Mouse (Mus musculus) liver, adult 2 months (tissue): Measurements from ENCODE around the gene Sart3. TPM values are rescaled to one million over a fixed set of nuclear protein-coding genes. Genes with fewer than 3 reads are reported as not detected.
A peak's percentile ranks its signal among the peaks of the same experiment; 100 is the strongest.
"Not testable (repeated sequence)": the region's sequence is repeated elsewhere in the genome, so short reads cannot be mapped to it uniquely, and the experiment has no call there.

Experiments used
- DNase-seq: peaks from one replicate; pipeline ENCODE4 v3.0.0-alpha.2; 2011; ENCODE audit warnings: low read depth, low spot score; ENCODE audit errors: extremely low read depth
- H3K27ac ChIP-seq: fragments of 200-500 bp; replicated peaks from 2 replicates; pipeline ENCODE4 v1.5.1; 2012; ENCODE audit warnings: low read depth, mild to moderate bottlenecking, control low read depth, inconsistent platforms, low read length; ENCODE audit not compliant: insufficient read depth
- H3K27me3 ChIP-seq: fragments of 200-500 bp; 2 replicates; pipeline ENCODE4 v1.6.1; 2012; ENCODE audit warnings: mild to moderate bottlenecking, moderate library complexity, low read length, inconsistent platforms; ENCODE audit not compliant: control insufficient read depth, insufficient read depth
- H3K36me3 ChIP-seq: fragments of 200-500 bp; 2 replicates; pipeline ENCODE4 v1.6.1; 2012; ENCODE audit warnings: low read length, inconsistent platforms; ENCODE audit not compliant: control insufficient read depth, insufficient read depth
- H3K4me1 ChIP-seq: fragments of 200-500 bp; 2 replicates; pipeline ENCODE4 v1.6.1; 2011; ENCODE audit warnings: low read length; ENCODE audit not compliant: control insufficient read depth, insufficient read depth
- H3K4me3 ChIP-seq: fragments of 200-500 bp; 2 replicates; pipeline ENCODE4 v1.5.1; 2011; ENCODE audit warnings: low read depth, mild to moderate bottlenecking, control low read depth, low read length, moderate library complexity; ENCODE audit not compliant: insufficient read depth
- H3K79me2 ChIP-seq: fragments of 200-500 bp; 2 replicates; pipeline ENCODE4 v1.6.1; 2012; ENCODE audit warnings: inconsistent platforms, mild to moderate bottlenecking, low read length, moderate library complexity; ENCODE audit not compliant: control insufficient read depth, insufficient read depth
- H3K9ac ChIP-seq: fragments of 200-500 bp; 2 replicates; pipeline ENCODE4 v1.6.1; 2012; ENCODE audit warnings: low read depth, mild to moderate bottlenecking, control low read depth, inconsistent platforms, low read length
- CTCF ChIP-seq: fragments of 200-500 bp; IDR thresholded peaks from 2 replicates; pipeline ENCODE4 v1.5.1; 2011; ENCODE audit warnings: low read depth, low read length, control low read depth
- POLR2A ChIP-seq: fragments of 200-500 bp; IDR thresholded peaks from 2 replicates; pipeline ENCODE4 v1.6.1; 2011; ENCODE audit warnings: low read length, control low read depth; ENCODE audit not compliant: insufficient read depth; ENCODE audit errors: extremely low read depth
- WGBS: fragments of 180-500 bp; shearing (Covaris S2); methylation state at CpG from one replicate; pipeline ENCODE4 v1.1.7; 2018; 5-methylcytosine and 5-hydroxymethylcytosine counted together
- polyA plus RNA-seq: library from polyadenylated mRNA; depleted of rRNA; stranded (reverse); fragments of >200 nt; gene quantifications from 2 replicates; pipeline ENCODE4 v1.2.3, GENCODE M21; 2012
- total RNA-seq: library from RNA; depleted of rRNA; stranded (reverse); fragments of >200 nt; gene quantifications from 2 replicates; pipeline ENCODE4 v1.2.3, GENCODE M21; 2014

Gene Sart3
- total and polyA plus RNA-seq, 2 experiments: 6.0 to 9.0 TPM

DNA sequence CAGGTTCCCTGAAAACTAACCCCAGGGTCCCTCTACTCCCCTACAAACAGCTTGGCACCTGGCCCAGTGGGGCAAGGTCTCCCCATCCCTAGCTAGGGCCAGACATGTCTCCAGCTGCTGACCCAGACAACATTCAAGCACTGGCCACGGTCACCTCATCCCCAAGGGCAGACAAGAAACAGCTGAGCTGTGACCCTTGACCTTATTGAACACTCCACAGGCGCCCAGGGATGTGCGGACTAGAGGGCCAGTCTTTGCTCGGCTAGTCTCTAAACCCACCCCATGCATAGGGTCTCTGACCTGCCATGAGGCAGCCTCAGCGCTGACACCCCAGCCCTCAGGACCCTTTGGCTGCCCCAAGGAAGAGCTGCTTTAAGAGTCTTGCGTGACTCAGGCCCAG lies 16.3 kb upstream of the Sart3 start:
- Histone ChIP-seq H3K27ac (no peak overlapping the region), H3K79me2 (no peaks in the 10 kb centered on the region), H3K4me3 (no peak overlapping the region), H3K27me3 (no peaks in the 10 kb centered on the region), H3K36me3 (no peaks in the 10 kb centered on the region), H3K9ac (no peak overlapping the region), H3K4me1 (peaks cover 6% of the 10 kb centered on the region)
- WGBS: 34% methylated on average over 6 of the region's 6 CpGs
- DNase-seq: peak; percentile 20
- TF ChIP-seq POLR2A (no peak), CTCF (no peak)

DNA sequence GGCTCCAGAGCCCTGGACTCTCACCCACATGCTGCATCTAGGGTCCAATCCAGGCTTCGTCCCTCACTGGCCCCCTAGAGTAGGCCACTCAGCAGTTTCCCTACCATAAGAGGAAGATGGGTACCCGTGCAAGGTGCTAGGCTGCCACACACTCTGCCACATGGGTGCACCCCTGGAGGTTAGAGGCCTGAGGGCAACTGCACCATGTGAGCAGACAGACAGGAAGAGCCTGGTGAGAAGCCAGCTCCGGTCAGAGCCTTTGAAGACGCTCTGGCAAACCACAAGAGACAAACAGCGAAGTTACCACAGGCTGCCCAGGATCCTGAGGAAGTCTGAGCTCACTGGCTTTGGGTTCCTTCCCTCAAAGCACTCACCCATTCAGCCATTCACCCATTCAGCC lies 14.7 kb upstream of the Sart3 start:
- Histone ChIP-seq H3K36me3 (no peaks in the 10 kb centered on the region), H3K4me1 (peaks cover 6% of the 10 kb centered on the region), H3K79me2 (no peaks in the 10 kb centered on the region), H3K9ac (no peak overlapping the region), H3K27me3 (no peaks in the 10 kb centered on the region), H3K4me3 (no peak overlapping the region), H3K27ac (no peak overlapping the region)
- DNase-seq: no peak
- WGBS: 82% methylated on average over 5 of the region's 5 CpGs
- no peak for TF ChIP-seq POLR2A
- TF ChIP-seq CTCF: no peak

DNA sequence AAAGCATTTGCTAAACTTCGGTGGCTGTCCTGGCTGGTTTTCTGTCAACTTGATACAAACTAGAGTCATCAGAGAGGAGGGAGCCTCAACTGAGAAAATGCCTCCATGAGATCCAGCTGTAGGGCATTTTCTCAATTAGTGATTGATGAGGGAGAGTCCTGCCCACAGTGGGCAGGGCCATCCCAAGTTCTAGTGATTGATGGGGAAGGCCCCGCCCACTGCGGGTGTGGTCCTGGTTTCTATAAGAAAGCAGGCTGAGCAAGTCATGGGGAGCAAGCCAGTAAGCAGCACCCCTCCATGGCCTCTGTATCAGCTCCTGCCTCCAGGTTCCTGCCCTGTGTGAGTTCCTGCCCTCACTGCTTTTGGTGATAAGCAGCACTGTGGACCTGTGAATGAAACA lies 11.8 kb upstream of the Sart3 start:
- H3K9ac ChIP-seq, H3K36me3 ChIP-seq, H3K4me1 ChIP-seq, H3K27me3 ChIP-seq, DNase-seq, H3K4me3 ChIP-seq, H3K27ac ChIP-seq, H3K79me2 ChIP-seq: not testable (repeated sequence)
- 29% methylated on average over 3 of the region's 3 CpGs for WGBS

DNA sequence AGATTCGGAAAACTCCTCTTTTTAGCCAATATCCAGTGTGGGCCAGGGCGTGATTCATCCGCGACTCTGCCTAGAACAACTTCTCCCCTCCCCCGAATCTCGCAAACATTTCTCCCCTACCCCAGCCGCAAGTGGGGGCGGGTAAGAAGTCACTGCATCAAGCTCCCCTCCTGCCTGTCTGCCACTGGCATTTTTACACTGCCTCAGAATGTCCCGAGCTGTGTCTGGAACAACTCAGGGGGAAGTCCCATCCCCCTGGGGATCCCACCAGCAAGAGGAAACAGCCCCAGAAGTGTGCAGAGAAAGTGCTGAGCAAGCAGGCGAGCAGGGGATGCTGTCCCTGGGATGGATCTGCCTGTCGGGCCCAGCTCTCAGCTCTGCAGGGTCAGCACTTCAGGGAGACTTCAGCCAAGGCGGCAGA lies 11.3 kb upstream of the Sart3 start:
- Histone ChIP-seq H3K36me3 (no peaks in the 10 kb centered on the region), H3K4me1 (no peaks in the 10 kb centered on the region), H3K27ac (no peak overlapping the region), H3K9ac (no peak overlapping the region), H3K27me3 (no peaks in the 10 kb centered on the region), H3K4me3 (no peak overlapping the region), H3K79me2 (no peaks in the 10 kb centered on the region)
- peak; percentile 19 for DNase-seq
- WGBS: 24% methylated on average over 12 of the region's 12 CpGs
- TF ChIP-seq POLR2A (no peak), CTCF (no peak)

DNA sequence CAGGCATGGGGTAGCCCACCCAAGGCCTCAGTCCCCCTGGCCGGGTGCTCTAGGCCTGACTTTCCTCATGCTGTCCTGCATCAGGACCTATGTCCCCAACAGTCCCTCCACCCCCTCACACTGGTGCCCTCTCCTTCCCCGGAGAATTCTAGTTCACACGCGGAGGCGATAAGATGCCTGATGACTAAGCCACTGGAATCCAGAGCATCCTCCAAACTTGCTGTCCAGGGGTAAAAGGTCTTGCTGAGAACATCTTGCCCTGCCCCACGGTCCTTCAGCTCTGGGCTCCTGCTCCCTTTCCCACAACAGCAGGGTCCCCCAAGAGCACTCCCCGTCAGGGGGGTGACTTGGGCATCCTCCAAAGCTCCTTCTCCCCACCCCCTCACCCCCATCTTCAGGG lies 10.3 kb upstream of the Sart3 start:
- TF ChIP-seq POLR2A: no peak
- TF ChIP-seq CTCF: no peak
- Histone ChIP-seq H3K27ac (no peak overlapping the region), H3K4me3 (no peak overlapping the region), H3K27me3 (no peaks in the 10 kb centered on the region), H3K4me1 (no peaks in the 10 kb centered on the region), H3K9ac (no peak overlapping the region), H3K79me2 (no peaks in the 10 kb centered on the region), H3K36me3 (no peaks in the 10 kb centered on the region)
- WGBS: 85% methylated on average over 7 of the region's 7 CpGs
- no peak for DNase-seq

DNA sequence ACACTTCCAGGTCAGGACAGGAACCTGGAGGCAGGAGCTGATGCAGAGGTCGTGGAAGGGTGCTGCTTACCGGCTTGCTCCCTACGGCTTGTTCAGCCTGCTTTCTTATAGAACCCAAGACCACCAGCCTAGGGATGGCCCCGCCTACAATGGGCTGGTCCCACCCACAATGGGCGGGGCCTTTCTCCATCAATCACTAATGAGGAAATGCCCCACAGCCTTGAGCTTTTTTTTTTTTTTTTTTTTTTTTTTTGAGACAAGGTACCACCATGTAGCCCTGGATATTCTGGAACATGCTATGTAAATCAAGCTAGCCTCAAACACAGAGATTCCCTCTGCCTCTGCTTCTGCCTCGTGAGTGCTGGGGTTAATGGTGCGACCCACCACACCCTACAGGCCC lies 9.6 kb upstream of the Sart3 start:
- Histone ChIP-seq H3K79me2 (no peaks in the 10 kb centered on the region), H3K27me3 (no peaks in the 10 kb centered on the region), H3K4me1 (no peaks in the 10 kb centered on the region), H3K4me3 (no peak overlapping the region), H3K36me3 (peaks cover 3% of the 10 kb centered on the region; the same call in 1 of the 2 replicates), H3K27ac (no peak overlapping the region), H3K9ac (no peak overlapping the region)
- no peak for DNase-seq
- TF ChIP-seq POLR2A (no peak), CTCF (no peak)
- WGBS: 73% methylated on average over 7 of the region's 7 CpGs

DNA sequence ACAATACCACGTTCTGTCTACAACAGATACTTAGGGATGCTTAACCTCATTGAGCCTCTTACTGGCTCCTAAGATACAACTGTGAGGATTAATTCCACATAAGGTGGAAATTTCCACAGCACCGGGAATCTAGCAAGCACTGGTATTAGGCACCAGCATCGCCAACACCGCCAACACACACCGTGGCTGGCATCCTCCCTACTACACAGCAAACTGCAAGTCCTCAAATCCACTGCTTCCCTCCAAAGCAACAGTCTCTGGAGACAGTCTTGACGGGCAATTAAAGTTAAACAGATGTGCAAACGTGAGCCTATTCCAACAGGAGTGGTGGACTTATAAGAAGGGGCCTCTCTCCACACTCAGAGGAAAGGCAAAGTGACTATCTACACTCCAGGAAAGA lies 8.9 kb upstream of the Sart3 start:
- TF ChIP-seq POLR2A: no peak
- TF ChIP-seq CTCF: no peak
- WGBS: 77% methylated on average over 7 of the region's 7 CpGs
- Histone ChIP-seq H3K4me1 (no peaks in the 10 kb centered on the region), H3K27me3 (no peaks in the 10 kb centered on the region), H3K36me3 (peaks cover 3% of the 10 kb centered on the region; the same call in 1 of the 2 replicates), H3K27ac (no peak overlapping the region), H3K9ac (no peak overlapping the region), H3K79me2 (no peaks in the 10 kb centered on the region), H3K4me3 (no peak overlapping the region)
- DNase-seq: no peak
